Mouse (Mus musculus): ENCODE measurements at regions not wholly inside any gene's neighbourhood (a gene's known extent, or its start where the extent isn't known, plus 50 kb on each side); places are given as distances from the start of the nearest gene placed in this dataset.

- no peak for DNase-seq
Observed at GRCm38 (mm10) chr13:60305028-60305810, 128.1 kb upstream of the Gas1 start.

DNA sequence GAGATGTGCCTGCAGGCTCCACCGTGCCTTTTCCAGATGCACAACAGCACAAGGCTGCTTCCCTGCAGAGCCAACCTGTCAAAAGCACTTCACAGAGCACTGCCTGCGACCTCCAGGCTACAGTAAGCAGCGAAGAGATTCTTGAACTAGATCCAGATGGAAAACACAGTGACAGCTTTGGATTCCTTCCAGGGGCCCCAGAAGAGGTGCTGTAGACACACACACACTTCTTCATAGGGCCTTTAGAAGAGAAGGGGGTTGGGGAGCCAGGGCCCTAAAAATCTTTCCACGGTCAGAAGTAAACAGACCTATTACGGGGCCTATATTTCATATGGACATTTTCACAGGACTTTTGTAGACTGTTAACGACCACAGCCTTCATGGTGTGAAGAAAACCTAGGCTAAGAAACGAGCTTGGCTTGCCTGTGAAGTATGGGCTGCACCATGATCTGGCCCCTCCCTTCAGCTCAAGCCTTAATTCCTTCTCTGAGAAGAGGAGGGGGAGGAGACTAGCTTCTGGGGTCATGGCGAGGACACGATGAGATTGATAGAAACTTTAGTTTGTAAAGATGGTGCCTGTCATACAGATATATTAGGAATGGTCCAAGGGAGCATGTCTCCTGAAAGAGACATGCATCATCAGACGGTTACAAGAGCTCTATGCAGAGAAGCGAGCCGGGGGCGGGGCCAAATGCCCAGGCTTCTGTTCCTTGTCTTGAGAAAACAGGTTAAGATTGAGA is 131.1 kb upstream of the Gas1 start:
- no peak for DNase-seq

DNA sequence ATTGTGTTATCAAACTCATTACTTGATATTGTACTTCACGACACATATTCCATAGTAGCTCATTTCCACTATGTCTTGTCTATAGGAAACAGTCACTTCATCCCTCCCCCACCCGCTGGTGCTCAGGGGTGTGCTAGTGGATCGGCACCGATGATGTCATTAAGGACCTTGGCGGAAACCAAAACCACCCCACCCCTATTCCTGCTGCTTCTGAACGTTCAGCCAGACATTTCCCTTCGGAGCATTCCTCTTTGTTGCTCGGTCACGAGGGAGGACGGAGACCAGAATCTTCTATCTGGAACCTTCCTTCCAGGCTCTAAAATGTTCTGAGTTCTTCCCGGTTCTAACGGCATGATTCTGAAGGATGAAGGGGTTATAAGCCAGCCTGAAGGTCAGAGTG is 132.3 kb upstream of the Gas1 start:
- no peak for DNase-seq

- no peak for DNase-seq
Observed at GRCm38 (mm10) chr13:60309926-60310325, 132.8 kb upstream of the Gas1 start.

- no peak for DNase-seq
Observed at GRCm38 (mm10) chr13:60312397-60313085, 135.4 kb upstream of the Gas1 start.

DNA sequence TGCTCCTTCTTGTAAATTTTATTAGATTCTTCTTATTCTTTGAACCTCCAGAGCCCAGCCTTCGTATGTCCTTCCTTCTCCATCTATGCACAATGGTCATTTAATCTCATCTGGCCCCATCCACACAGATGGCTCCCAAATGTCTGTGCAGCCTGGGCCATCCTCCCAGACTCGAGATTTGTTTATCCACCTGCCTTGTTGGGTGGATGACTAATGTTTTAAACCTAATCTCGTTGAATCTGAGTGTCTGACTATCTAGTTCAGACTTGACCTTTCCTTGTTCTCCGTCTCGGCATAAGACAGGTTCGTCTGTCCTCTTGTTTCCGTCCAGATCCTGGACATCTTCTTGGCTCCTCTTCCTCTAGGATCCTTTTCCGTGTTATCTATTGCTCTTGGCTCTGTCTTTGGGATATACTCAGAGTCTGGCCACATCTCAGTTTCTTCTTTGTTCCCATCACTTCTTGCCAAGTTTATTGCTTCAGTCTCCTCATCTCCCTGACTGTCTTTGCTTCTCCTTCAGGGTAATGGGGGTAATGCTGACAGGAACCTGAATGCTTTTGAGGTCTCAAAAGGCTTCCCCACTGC is 141.4 kb upstream of the Gas1 start:
- DNase-seq: no peak

DNA sequence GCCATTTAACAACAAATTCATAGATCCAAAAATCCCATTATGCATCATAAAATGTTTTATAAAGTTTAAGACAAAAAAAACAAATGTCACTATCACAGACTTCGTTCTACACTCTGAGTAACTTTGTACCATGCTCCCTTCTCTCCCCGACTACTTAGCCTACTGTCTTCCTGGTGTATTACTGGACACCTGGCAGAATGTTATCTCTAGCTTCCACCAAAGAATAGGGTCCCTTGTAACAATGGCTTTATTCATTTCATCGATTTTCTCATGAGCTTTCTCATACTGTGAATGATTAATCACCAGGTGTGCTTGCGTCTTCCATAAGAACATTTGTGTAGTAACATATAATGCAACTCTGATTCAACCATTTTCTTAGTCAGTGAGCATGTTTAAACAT is 142.1 kb upstream of the Gas1 start:
- no peak for DNase-seq

DNA sequence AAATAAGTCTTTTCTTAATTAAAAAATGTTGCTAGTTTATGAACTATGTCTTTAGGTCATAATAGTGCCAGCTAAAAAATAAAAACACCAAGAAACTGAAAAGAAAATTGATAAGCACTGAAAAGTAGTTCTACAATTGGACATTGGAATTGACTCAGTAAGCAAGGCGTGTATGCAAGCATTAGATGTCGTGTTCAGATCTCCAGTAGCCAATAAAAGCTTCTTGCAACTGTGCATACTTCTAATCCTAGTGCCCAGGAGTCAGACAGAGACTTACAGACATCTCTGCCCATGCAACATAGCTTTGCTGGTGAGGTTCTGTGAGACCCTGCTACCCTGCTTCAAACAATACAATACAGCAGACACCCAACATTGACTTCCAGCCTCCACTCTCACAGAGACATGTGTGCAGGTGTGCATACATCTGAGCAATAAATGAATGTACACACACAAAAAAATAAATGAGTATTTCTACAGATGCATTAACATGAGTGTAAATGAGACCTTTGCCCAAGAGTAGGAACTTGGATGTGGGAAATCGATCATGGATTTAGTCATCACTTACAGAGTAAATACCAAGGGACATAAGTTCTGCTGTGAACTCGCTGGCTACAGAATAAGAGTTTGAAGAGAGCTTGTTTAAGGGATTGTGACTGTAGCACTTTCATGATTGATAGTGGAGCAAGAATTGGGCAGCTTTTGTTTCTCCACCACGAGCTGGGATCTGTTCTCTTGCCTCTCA is 142.9 kb upstream of the Gas1 start:
- no peak for DNase-seq

DNA sequence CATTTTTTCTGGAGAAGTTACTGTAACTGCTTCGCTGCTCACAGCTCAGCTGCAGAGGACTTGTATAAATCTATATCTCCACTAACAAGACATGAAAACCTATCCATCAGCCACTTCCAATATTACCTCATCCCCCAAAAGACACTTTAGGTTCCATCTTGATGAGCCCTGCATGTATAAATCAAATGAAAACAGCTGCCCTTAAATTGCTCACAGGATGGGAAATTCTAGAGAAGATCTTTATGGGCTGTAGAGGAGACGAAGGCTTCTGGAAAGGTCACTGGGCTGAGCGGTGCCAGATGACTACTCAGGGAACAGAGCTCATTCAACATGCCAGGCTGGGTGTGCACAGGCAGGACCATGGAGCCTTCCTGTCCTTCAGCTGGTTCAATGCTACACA is 145.4 kb upstream of the Gas1 start:
- no peak for DNase-seq

GRCm38 (mm10) chr13:60330475-60331258 is 153.5 kb upstream of the Gas1 start:
- no peak for DNase-seq

GRCm38 (mm10) chr13:60336196-60336595 is 159.0 kb upstream of the Gas1 start:
- no peak for DNase-seq

- no peak for DNase-seq
Observed at GRCm38 (mm10) chr13:60337383-60337782, 160.2 kb upstream of the Gas1 start.

- DNase-seq: no peak
Observed at GRCm38 (mm10) chr13:60338107-60338506, 160.9 kb upstream of the Gas1 start.

DNA sequence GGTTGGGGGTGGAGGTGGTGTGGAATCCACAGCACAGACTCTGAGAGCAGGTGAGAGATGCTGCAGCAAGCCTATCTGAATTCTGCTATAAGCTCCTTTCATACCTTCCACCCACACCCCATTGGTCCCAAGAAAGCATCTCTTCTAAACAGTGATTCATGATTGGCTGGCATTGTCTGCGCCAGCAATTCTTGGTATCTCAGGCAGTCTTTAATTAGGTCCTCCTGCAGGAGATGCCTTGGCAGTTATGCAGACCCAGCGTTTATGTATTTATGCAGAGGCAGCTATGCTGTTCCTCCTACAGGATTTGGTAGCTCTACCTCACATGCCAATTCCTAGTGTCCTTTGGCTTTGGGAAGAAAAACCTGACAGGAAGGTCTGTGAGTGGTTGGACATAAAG is 162.9 kb upstream of the Gas1 start:
- no peak for DNase-seq

GRCm38 (mm10) chr13:60347881-60348280 is 170.7 kb upstream of the Gas1 start:
- DNase-seq: no peak

DNA sequence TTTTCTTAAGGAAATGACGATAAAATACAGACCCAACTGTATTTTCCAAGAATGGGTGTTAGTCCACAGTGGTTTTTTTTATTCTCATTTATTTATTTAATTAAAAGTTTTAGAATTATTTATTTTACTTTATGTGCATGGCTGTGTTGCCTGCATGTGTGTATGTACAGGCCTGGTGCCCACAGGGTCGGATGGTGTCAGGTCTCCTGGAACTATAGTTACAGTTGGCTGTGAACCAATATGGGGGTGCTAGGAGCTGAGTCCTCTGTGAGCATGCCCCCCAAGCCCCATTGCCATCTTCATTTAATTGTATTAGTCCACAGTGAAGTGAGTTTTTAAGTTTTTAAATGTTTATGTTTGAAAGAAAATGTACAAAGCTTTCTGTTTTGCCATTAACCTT is 171.3 kb upstream of the Gas1 start:
- DNase-seq: no peak

GRCm38 (mm10) chr13:60355707-60356490 is 178.7 kb upstream of the Gas1 start:
- DNase-seq: no peak

DNA sequence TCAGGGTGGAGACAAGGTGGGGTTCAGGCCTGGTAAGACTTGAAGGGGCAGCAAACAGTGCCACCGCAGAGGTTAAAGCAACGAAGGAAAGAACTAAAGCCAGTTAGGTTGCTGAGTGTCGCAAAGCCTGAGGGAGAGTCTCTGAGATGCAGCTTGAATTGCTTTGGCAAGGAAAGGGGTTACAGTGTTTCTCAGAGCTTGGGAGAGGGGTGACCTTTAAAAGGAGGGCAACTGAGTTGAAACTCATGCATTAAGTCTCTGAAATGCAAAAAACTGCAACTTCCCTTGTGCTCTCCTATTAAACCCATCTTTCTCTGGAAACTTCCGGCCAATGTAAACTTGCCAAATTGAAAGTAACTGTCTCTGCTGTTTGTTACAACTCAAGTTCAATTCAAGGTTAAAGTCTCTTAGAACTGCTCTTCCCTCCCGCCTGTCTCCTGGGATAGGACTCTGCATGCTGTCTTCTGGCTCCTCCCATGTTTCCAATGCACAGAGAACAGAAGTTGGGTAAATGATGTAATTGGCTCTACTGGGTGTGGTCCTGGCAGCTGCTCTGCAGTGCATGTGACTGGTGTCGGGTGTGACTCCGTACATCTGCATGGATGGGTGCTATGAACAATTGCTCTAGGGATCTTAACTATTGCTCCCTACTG is 181.4 kb upstream of the Gas1 start:
- no peak for DNase-seq

DNA sequence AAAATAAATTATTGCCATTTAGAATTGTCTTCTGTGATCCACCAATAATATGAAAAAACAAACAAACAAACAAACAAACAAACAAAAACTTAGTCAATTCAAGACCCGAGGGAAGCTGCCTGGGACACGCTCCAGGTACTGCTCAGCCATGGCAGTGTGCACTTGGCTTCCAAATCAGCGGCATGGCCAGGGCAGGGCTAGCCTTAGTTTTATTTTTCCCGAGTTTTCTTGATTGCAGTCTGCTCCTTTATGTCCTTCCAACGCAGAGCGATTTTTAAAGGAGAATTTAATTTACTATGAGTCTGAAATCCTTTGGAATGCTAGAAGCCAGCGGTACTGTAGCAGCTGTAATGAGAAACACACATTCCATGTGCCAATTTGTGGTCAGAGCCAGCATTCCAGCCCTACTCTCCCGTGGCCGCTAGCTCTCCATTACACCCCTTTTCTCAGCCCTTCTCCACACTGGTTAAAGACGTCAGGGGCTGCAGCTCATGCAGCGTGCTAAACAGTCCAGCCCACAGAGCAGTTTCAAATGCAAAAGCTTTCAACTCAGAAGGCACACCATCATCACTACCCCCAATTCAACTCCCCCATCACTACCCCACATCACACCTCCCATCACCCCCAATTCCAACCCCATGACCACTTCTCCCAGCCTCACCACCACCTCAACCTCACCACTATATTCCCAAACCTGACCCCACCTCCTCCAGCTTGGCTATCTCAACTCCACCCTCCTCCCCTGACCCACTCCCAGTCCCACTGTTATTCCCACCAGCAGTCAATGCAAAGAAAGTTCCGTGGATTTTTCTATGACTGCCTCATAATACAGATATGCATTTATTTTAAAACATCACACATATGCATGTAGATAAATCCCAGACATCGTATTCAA is 187.9 kb upstream of the Gas1 start:
- DNase-seq: no peak
